Mouse (Mus musculus) embryonic facial prominence, embryonic 10.5 days (tissue): ENCODE results near the gene Vmn2r98. TPM values are rescaled to one million over a fixed set of nuclear protein-coding genes. Genes with fewer than 3 reads are reported as not detected.
"Not testable (repeated sequence)": the region's sequence is repeated elsewhere in the genome, so short reads cannot be mapped to it uniquely, and the experiment has no call there.

Experiments used
- DNase-seq: peaks from one replicate; pipeline ENCODE4 v3.0.0-alpha.2; 2017; ENCODE audit warnings: low spot score
- H3K27ac ChIP-seq: fragments of 300-500 bp; sonication (generic); replicated peaks from 2 replicates; pipeline ENCODE4 v1.5.1; 2016; ENCODE audit warnings: mild to moderate bottlenecking
- H3K27me3 ChIP-seq: fragments of 300-500 bp; sonication (generic); replicated peaks from 2 replicates; pipeline ENCODE4 v1.6.1; 2016; ENCODE audit warnings: low read depth, mild to moderate bottlenecking; ENCODE audit not compliant: poor library complexity, severe bottlenecking
- H3K36me3 ChIP-seq: fragments of 300-500 bp; sonication (generic); replicated peaks from 2 replicates; pipeline ENCODE4 v1.6.1; 2016; ENCODE audit warnings: mild to moderate bottlenecking, moderate library complexity
- H3K4me1 ChIP-seq: fragments of 300-500 bp; sonication (generic); 2 replicates; pipeline ENCODE4 v1.6.1; 2016
- H3K4me3 ChIP-seq: fragments of 300-500 bp; sonication (generic); 2 replicates; pipeline ENCODE4 v1.5.1; 2016; ENCODE audit warnings: mild to moderate bottlenecking, moderate library complexity
- H3K9me3 ChIP-seq: fragments of 300-500 bp; sonication (generic); 2 replicates; pipeline ENCODE4 v1.6.1; 2016; ENCODE audit warnings: mild to moderate bottlenecking
- WGBS: fragments of 180-500 bp; shearing (Covaris S2); methylation state at CpG from one replicate; pipeline ENCODE4 v1.1.7; 2016; 5-methylcytosine and 5-hydroxymethylcytosine counted together
- polyA plus RNA-seq: library from polyadenylated mRNA; unstranded; fragments of >200 nt; fragmentation: Nextera tagmentation; extraction: Ambion mirVana; gene quantifications from 2 replicates; pipeline ENCODE4 v1.2.1, GENCODE M21; 2016

The Vmn2r98 gene
- polyA plus RNA-seq: not detected in 2 replicates

DNA sequence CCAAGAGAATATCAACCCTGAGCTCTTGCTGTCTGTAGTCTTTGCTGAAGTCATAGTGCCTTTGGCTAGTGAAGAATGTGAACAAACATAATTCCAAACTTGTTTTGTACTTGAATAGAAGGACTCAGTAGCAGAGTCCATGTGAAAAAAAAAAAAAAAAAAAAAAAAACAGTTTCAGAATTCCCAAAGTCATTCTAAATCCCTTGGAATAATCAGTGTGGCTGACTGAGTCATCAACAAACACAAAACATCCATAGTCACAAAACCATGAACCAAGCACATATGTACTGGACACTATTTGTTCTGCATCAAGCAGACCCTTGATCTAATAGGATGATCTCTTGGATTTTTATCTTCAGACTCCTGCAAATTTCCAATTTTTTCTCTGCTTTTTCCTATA lies at the start of gene Vmn2r98:
TSS of gene Vmn2r98 (plus strand) at position 301 of the 400 bp plus-strand sequence.
- H3K9me3 ChIP-seq, H3K27me3 ChIP-seq, H3K36me3 ChIP-seq, H3K27ac ChIP-seq, H3K4me3 ChIP-seq, H3K4me1 ChIP-seq, DNase-seq: not testable (repeated sequence)

GRCm38 (mm10) chr17:19031441-19031840 lies 21.8 kb upstream of the Vmn2r98 start:
- H3K36me3 ChIP-seq, H3K4me1 ChIP-seq, H3K4me3 ChIP-seq, H3K27ac ChIP-seq, H3K27me3 ChIP-seq, DNase-seq: not testable (repeated sequence)
- peaks cover 58% of the 10 kb centered on the region for H3K9me3 ChIP-seq
- WGBS: 68% methylated on average over 1 of the region's 1 CpGs

- H3K9me3 ChIP-seq: peaks cover 58% of the 10 kb centered on the region
- no peak for DNase-seq
- H3K4me3 ChIP-seq: no peak overlapping the region
- no peaks in the 10 kb centered on the region for H3K4me1 ChIP-seq
- H3K36me3 ChIP-seq: no peaks in the 10 kb centered on the region
- H3K27me3 ChIP-seq: no peaks in the 10 kb centered on the region
- H3K27ac ChIP-seq: no peak overlapping the region
- WGBS: 73% methylated on average over 2 of the region's 2 CpGs
These were observed 21.3 kb upstream of the Vmn2r98 start for GRCm38 (mm10) chr17:19031962-19032361.

GRCm38 (mm10) chr17:19032721-19033120 lies 20.5 kb upstream of the Vmn2r98 start:
- H3K27ac ChIP-seq: no peak overlapping the region
- no peak for DNase-seq
- 70% methylated on average over 3 of the region's 3 CpGs for WGBS
- H3K9me3 ChIP-seq: peaks cover 61% of the 10 kb centered on the region
- H3K27me3 ChIP-seq: no peaks in the 10 kb centered on the region
- no peaks in the 10 kb centered on the region for H3K36me3 ChIP-seq
- no peak overlapping the region for H3K4me3 ChIP-seq
- H3K4me1 ChIP-seq: no peaks in the 10 kb centered on the region

Other genes starting within 250 kb of the Vmn2r98 start
- 0.19 and 0.21 TPM in 2 replicates for gene Vmn2r97, start 139.2 kb upstream of the Vmn2r98 start, polyA plus RNA-seq